Mouse (Mus musculus): ENCODE data around the gene Ctnnbip1. TPM values are rescaled to one million over a fixed set of nuclear protein-coding genes. Genes with fewer than 3 reads are reported as not detected.

The Ctnnbip1 gene
- polyA plus RNA-seq, 1 experiment, result 11.4 TPM

DNA sequence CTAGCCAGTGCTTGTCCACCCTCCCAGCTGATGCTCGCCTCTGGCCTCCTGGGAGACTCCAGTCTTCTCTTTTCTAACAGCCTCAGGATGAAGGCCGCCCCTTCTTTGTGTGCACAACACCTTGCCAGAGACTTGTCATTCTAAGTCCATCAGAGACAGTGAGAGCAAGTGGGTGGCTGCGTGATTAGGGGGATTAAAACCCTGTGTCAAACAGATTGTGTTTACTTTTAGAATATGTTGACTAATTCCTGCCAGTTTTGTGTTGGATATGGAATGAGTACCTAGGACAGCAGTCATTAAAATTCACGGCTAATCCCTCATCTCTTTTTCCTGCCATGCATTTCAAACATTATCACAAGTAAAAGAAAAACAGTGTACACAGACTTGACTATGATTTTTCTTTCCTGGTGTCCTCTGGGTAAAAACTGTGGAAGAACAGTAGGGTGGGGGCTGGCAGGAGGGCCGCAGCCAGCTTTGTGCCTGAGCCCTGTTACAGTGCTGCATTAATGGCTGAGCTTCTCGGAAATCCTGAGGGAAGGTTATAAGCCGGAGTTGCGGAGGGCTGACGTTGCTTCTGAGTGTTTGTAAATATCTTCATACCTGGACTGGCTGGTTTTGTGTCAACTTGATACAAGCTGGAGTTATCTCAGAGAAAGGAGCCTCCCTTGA lies 77.0 kb downstream of the Ctnnbip1 start:
- H3K4me3 ChIP-seq (ENCODE audit: insufficient read depth, low read length), result no peak overlapping the region
- H3K27ac ChIP-seq (ENCODE audit: insufficient read depth, low read length), result no peak overlapping the region
- TF ChIP-seq POLR2A (IDR thresholded peaks at IDR 0.05; ENCODE audit: low read depth, low read length), result no peak
- TF ChIP-seq CTCF (IDR thresholded peaks at IDR 0.05; ENCODE audit: borderline replicate concordance, insufficient read depth, low read length), result no peak
- no peaks in the 10 kb centered on the region for H3K4me1 ChIP-seq (ENCODE audit: control insufficient read depth, insufficient read depth, low read length)

DNA sequence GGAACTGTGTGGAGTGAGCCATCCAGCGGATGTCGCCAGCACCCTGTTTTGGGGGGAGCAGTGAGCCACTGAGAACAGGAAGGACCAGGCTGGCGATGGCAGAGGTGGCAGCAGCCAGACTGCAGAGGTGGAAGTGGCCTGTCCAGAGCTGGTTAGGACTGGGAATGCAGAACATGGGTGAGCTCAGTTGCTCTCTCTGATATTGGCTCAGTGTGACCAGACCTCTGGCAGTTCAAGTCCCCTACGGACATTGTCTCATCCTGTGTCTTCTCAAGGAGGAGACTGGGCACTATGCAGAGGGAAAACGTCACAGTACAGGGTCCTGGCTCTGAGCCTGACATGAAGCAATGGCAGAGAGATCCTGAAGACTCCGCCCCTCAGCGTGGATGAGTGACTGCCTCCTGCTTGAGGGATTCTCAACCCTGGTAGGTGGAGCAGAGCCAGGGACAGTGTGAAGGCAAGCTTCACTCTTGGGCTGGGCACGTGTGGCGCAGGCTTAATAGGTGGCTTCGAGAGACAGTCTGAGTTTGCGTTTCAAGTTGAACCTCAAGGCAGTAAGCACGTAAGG lies 79.7 kb downstream of the Ctnnbip1 start:
- Histone ChIP-seq H3K4me1 (ENCODE audit: control insufficient read depth, insufficient read depth, low read length) (no peaks in the 10 kb centered on the region), H3K4me3 (ENCODE audit: insufficient read depth, low read length) (no peak overlapping the region), H3K27ac (ENCODE audit: insufficient read depth, low read length) (no peak overlapping the region)
- TF ChIP-seq CTCF (IDR thresholded peaks at IDR 0.05; ENCODE audit: borderline replicate concordance, insufficient read depth, low read length) (no peak), POLR2A (IDR thresholded peaks at IDR 0.05; ENCODE audit: low read depth, low read length) (no peak)

DNA sequence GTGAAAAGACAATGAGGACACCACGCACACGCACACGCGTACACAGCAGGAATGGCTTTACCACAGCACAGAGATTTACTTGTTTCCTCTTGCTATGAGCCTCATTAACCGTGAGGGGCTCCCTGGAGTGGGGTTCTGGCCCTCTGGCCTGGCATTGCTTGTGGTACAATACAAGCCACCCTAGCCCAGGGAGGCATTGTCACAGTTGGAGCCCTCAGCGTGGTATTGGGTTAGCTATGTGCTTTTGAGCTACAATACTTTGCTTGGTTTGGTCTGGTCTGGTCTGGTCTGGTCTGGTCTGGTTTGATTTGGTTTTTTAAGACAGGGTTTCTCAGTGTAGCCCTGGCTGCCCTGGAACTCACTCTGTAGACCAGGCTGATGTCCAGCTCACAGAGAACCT lies 81.5 kb downstream of the Ctnnbip1 start:
- Histone ChIP-seq H3K27ac (ENCODE audit: insufficient read depth, low read length) (no peak overlapping the region), H3K4me1 (ENCODE audit: control insufficient read depth, insufficient read depth, low read length) (no peaks in the 10 kb centered on the region), H3K4me3 (ENCODE audit: insufficient read depth, low read length) (no peak overlapping the region)
- TF ChIP-seq POLR2A (IDR thresholded peaks at IDR 0.05; ENCODE audit: low read depth, low read length) (no peak), CTCF (IDR thresholded peaks at IDR 0.05; ENCODE audit: borderline replicate concordance, insufficient read depth, low read length) (no peak)

DNA sequence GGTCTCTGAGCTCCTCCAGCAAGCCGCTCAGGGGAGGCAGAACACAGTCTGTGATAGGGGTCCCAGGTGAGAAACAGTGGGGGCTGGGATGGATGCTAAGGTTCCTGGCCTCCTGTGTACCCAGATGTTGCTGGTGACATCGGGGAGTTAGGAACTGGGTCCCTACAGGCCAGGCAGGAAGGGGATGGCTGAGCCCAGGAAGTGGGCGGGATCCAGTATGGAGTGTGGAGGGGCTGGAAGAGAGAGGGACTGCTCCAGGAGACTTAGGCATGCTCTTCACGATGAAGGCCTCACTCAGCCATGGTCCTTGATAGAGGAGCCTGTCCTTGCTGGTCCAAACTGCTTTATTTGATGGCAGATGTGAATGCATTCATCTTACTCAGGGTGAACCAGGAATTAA lies 82.1 kb downstream of the Ctnnbip1 start:
- Histone ChIP-seq H3K4me3 (ENCODE audit: insufficient read depth, low read length) (no peak overlapping the region), H3K4me1 (ENCODE audit: control insufficient read depth, insufficient read depth, low read length) (no peaks in the 10 kb centered on the region), H3K27ac (ENCODE audit: insufficient read depth, low read length) (no peak overlapping the region)
- TF ChIP-seq POLR2A (IDR thresholded peaks at IDR 0.05; ENCODE audit: low read depth, low read length) (no peak), CTCF (IDR thresholded peaks at IDR 0.05; ENCODE audit: borderline replicate concordance, insufficient read depth, low read length) (no peak)

DNA sequence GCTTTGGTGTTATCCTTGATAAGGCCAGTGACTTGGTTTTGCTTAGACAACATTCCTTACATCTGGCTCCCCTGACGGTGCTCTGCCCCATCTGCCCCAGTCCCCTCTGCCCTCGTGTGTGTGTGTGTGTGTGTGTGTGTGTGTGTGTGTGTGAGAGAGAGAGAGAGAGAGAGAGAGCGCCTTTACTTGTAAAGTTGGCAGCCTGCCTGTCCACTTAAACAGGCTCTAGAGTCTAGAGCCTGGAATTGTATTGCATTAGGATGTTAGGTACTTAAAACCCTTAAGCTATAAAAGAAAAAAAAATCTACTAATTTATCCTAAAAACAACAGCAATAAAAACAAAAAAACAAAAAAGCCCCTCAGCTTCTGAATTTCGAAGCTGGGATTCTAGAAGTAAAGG lies 83.4 kb downstream of the Ctnnbip1 start:
- no peak for TF ChIP-seq CTCF (IDR thresholded peaks at IDR 0.05; ENCODE audit: borderline replicate concordance, insufficient read depth, low read length)
- no peak for TF ChIP-seq POLR2A (IDR thresholded peaks at IDR 0.05; ENCODE audit: low read depth, low read length)
- H3K4me1 ChIP-seq (ENCODE audit: control insufficient read depth, insufficient read depth, low read length), result no peaks in the 10 kb centered on the region
- no peak overlapping the region for H3K27ac ChIP-seq (ENCODE audit: insufficient read depth, low read length)
- no peak overlapping the region for H3K4me3 ChIP-seq (ENCODE audit: insufficient read depth, low read length)

DNA sequence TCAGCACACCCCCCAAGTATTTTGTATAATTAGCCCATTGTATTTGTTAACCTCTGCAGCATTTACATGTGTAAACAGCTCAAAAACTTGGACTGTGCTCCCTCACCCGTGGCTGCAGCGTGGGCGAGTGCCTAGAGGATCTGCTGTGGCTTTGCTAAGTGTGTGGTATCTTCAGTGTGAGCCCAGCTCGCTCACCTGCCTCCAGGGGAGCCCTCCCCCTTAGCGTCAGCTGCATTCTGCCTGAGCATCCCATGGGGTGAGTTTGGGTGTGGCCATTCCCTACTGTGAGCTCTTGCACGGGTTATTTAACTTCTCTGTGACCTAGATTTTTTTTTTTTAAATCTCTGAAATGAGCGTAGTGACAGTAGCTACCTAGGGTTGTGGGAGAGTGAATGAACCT lies 84.2 kb downstream of the Ctnnbip1 start:
- Histone ChIP-seq H3K27ac (ENCODE audit: insufficient read depth, low read length) (no peak overlapping the region), H3K4me1 (ENCODE audit: control insufficient read depth, insufficient read depth, low read length) (no peaks in the 10 kb centered on the region), H3K4me3 (ENCODE audit: insufficient read depth, low read length) (no peak overlapping the region)
- TF ChIP-seq CTCF (IDR thresholded peaks at IDR 0.05; ENCODE audit: borderline replicate concordance, insufficient read depth, low read length) (no peak), POLR2A (IDR thresholded peaks at IDR 0.05; ENCODE audit: low read depth, low read length) (no peak)

DNA sequence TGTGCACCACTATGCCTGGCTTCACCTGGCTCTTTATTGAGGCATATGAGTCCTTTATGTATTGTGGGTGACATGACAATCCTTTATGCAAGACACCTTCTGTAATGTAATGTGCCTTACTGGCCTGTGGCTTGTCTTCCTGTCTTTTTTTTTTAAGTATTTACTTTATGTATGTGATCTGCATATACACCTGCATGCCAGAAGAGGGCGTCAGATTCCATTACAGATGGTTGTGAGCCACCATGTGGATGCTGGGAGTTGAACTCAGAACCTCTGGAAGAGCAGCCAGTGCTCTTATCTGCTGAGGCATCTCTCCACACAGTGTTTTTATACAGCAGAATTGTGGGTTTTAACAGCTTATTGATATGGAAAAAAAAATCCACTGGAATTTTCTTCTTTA lies 85.8 kb downstream of the Ctnnbip1 start:
- H3K4me3 ChIP-seq (ENCODE audit: insufficient read depth, low read length), result no peak overlapping the region
- H3K27ac ChIP-seq (ENCODE audit: insufficient read depth, low read length), result no peak overlapping the region
- no peaks in the 10 kb centered on the region for H3K4me1 ChIP-seq (ENCODE audit: control insufficient read depth, insufficient read depth, low read length)
- no peak for TF ChIP-seq POLR2A (IDR thresholded peaks at IDR 0.05; ENCODE audit: low read depth, low read length)
- no peak for TF ChIP-seq CTCF (IDR thresholded peaks at IDR 0.05; ENCODE audit: borderline replicate concordance, insufficient read depth, low read length)

DNA sequence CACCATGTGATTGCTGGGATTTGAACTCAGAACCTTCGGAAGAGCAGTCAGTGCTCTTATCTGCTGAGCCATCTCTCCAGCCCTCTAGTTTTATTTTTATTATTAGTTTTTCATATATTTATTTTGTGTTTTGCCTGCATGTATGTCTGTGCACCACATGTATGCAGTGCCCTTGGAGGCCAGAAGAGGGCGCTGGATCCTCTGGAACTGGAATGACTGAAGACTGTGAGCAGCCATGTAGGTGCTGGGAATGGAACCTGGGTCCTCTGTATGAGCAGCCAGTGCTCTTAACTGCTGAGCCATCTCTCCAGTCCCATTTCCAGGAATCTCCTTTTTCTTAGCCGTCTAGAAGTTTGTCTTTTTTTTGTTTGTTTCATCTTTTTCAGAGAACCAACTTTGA lies 86.5 kb downstream of the Ctnnbip1 start:
- TF ChIP-seq POLR2A (IDR thresholded peaks at IDR 0.05; ENCODE audit: low read depth, low read length) (no peak), CTCF (IDR thresholded peaks at IDR 0.05; ENCODE audit: borderline replicate concordance, insufficient read depth, low read length) (no peak)
- no peak overlapping the region for H3K27ac ChIP-seq (ENCODE audit: insufficient read depth, low read length)
- H3K4me3 ChIP-seq (ENCODE audit: insufficient read depth, low read length), result no peak overlapping the region
- no peaks in the 10 kb centered on the region for H3K4me1 ChIP-seq (ENCODE audit: control insufficient read depth, insufficient read depth, low read length)

DNA sequence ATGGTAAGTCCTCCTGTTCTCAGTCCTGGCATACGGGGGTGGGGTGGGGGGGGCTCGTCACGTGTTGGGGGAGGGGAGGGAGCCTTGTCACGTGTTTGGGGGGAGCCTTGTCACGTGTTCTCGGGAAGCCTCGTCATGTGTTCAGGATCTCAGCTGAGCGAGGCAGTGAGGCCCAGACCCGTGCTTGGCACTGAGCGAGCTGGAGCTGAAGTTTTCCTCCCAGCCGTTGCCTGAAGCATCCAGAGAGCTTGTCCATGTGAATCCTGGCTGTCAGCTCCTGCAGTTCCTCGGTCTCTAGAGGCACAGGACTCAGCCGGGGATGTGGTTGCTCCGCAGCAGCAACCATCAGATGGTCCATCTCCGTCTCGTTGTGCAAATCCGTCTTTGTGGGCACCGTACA lies 88.0 kb downstream of the Ctnnbip1 start:
- H3K4me3 ChIP-seq (ENCODE audit: insufficient read depth, low read length), result no peak overlapping the region
- H3K4me1 ChIP-seq (ENCODE audit: control insufficient read depth, insufficient read depth, low read length), result no peaks in the 10 kb centered on the region
- no peak for TF ChIP-seq CTCF (IDR thresholded peaks at IDR 0.05; ENCODE audit: borderline replicate concordance, insufficient read depth, low read length)
- no peak for TF ChIP-seq POLR2A (IDR thresholded peaks at IDR 0.05; ENCODE audit: low read depth, low read length)
- no peak overlapping the region for H3K27ac ChIP-seq (ENCODE audit: insufficient read depth, low read length)

DNA sequence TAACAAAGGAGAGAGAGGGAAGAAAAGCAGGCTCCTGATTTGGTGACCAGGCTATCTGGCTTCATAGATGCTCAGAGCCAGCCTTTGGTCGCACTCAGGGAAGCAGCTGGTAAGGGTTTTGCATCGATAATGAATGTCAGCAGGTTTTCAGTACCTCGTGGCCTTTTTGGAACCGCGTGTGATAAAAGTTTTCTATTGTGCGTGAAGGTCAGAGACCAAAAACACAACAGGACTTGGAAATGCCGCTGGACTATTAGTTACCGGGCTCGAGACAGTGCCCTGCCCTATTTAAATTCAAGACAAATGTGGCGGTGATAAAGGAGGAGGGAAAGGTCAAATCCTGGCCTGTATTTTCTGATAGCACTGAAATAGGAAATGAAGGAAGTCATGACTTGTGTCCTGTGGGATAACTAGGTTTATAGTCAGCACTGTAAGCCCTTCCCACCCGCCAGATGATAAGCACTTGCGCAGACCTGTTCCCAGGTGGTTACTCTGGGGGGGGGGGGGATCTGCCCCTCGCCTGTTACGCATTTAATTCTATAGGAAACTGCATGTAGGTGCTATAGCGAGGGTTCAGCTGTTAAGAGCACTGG lies 88.8 kb downstream of the Ctnnbip1 start:
- TF ChIP-seq CTCF (IDR thresholded peaks at IDR 0.05; ENCODE audit: borderline replicate concordance, insufficient read depth, low read length) (no peak), POLR2A (IDR thresholded peaks at IDR 0.05; ENCODE audit: low read depth, low read length) (no peak)
- no peaks in the 10 kb centered on the region for H3K4me1 ChIP-seq (ENCODE audit: control insufficient read depth, insufficient read depth, low read length)
- H3K4me3 ChIP-seq (ENCODE audit: insufficient read depth, low read length), result no peak overlapping the region
- H3K27ac ChIP-seq (ENCODE audit: insufficient read depth, low read length), result no peak overlapping the region

Measured in embryonic fibroblast, embryonic 13.5 days (primary cell).